Mouse (Mus musculus): ENCODE results near the gene Maged2. TPM values are rescaled to one million over a fixed set of nuclear protein-coding genes. Genes with fewer than 3 reads are reported as not detected.

Maged2 gene
- polyA plus RNA-seq, 1 experiment from 2014 or later = 587 TPM

Other genes with a start within 250 kb of the Maged2 start
- 5.3 and 5.7 TPM in 2 replicates for gene Pfkfb1, start 226.1 kb downstream of the Maged2 start, polyA plus RNA-seq (2015; fragmentation: Nextera tagmentation; extraction: Ambion mirVana)
- 12.8 TPM in 2 replicates for gene Apex2, start 224.5 kb downstream of the Maged2 start, polyA plus RNA-seq (2015; fragmentation: Nextera tagmentation; extraction: Ambion mirVana)
- 17.6 and 18.6 TPM in 2 replicates for gene Tro, start 156.8 kb downstream of the Maged2 start, polyA plus RNA-seq (2015; fragmentation: Nextera tagmentation; extraction: Ambion mirVana)
- gene Gnl3l, start 203.0 kb upstream of the Maged2 start, polyA plus RNA-seq (2015; fragmentation: Nextera tagmentation; extraction: Ambion mirVana) = 22.4 and 23.3 TPM in 2 replicates
- 6.4 and 6.9 TPM in 2 replicates for gene Fgd1, start 231.8 kb upstream of the Maged2 start, polyA plus RNA-seq (2015; fragmentation: Nextera tagmentation; extraction: Ambion mirVana)